Mouse (Mus musculus) ES-Bruce4 (cell line): ENCODE data around the gene Slc25a5. TPM values are rescaled to one million over a fixed set of nuclear protein-coding genes. Genes with fewer than 3 reads are reported as not detected.

Experiments
- H3K27ac ChIP-seq: 2 replicates; pipeline ENCODE4 v1.5.1; 2012; ENCODE audit warnings: low read length, inconsistent platforms; ENCODE audit not compliant: insufficient read depth
- H3K27me3 ChIP-seq: 2 replicates; pipeline ENCODE4 v1.6.1; 2012; ENCODE audit warnings: mild to moderate bottlenecking, low read length, inconsistent platforms; ENCODE audit not compliant: control insufficient read depth, poor library complexity, insufficient read depth, severe bottlenecking
- H3K36me3 ChIP-seq: 2 replicates; pipeline ENCODE4 v1.6.1; 2012; ENCODE audit warnings: inconsistent platforms, mild to moderate bottlenecking, low read length, moderate library complexity; ENCODE audit not compliant: control insufficient read depth, poor library complexity, insufficient read depth, severe bottlenecking
- H3K4me1 ChIP-seq: one replicate; pipeline ENCODE4 v1.8.1; 2011; ENCODE audit warnings: low read length; ENCODE audit not compliant: control insufficient read depth, insufficient read depth
- H3K4me3 ChIP-seq: 2 replicates; pipeline ENCODE4 v1.5.1; 2011; ENCODE audit warnings: low read depth, mild to moderate bottlenecking, low read length
- H3K9ac ChIP-seq: 2 replicates; pipeline ENCODE4 v1.6.1; 2012; ENCODE audit warnings: low read depth, mild to moderate bottlenecking, inconsistent platforms; ENCODE audit not compliant: poor library complexity, severe bottlenecking
- H3K9me3 ChIP-seq: replicated peaks from 2 replicates; pipeline ENCODE4 v1.6.1; 2012; ENCODE audit warnings: mild to moderate bottlenecking, low read length, inconsistent platforms; ENCODE audit not compliant: control insufficient read depth, poor library complexity, insufficient read depth, severe bottlenecking
- CTCF ChIP-seq: IDR thresholded peaks from one replicate; pipeline ENCODE4 v1.8.1; 2011; ENCODE audit warnings: low read depth, low read length
- EP300 ChIP-seq: IDR thresholded peaks from 2 replicates; pipeline ENCODE4 v1.6.1; 2011; ENCODE audit warnings: low read depth, low read length; ENCODE audit not compliant: insufficient read depth
- POLR2A ChIP-seq: IDR thresholded peaks from one replicate; pipeline ENCODE4 v1.8.1; 2011; ENCODE audit warnings: low read length; ENCODE audit not compliant: insufficient read depth
- polyA plus RNA-seq: library from polyadenylated mRNA; stranded (reverse); fragments of >200 nt; gene quantifications from 2 replicates; pipeline ENCODE4 v1.2.4, GENCODE M21; 2011; ENCODE audit warnings: low read depth; ENCODE audit not compliant: missing spikeins, insufficient read depth, insufficient read length

Slc25a5 gene
- polyA plus RNA-seq, 1 experiment = 680 TPM

DNA sequence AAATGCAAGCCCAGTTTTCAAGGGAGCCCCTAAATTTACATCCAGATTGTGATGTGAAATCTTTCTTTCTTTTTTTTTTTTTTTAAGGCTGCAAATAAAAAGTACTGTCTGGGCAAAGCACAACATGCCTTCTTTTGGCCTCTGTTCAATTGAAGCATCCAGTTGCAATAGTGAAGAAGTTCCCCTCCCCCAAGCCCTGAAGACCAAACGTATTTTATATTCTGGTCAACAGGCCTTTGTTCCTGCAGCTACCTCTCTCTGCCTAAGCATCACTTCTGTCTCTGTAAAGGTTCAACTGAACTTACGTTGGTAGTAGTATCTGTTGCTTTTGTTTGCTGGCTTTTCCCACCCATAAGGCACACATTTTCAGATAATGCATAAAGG, 31.5 kb upstream of the Slc25a5 start:
- no peak overlapping the region for H3K9ac ChIP-seq
- H3K27ac ChIP-seq = peak overlapping the region; percentile 91
- no peak overlapping the region for H3K4me3 ChIP-seq

DNA sequence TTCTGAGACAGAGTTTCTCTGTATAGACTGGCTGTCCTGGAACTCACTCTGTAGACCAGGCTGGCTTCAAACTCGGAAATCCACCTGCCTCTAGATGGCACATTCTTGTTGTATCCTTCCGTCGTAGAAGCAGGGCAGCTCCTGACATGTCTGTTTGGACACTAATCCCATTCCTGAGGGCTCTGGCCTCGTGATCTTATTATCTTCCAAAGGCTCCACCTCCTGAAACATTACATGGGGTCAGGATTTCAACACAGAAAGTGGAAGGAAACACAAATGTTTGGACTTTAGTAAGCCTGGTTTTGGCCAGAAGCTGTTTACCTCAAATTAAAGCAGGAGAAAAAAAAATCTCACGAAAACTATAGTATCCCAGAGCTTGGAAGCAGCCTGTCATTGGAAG, 28.1 kb upstream of the Slc25a5 start:
- H3K4me1 ChIP-seq = peaks cover 2% of the 10 kb centered on the region
- TF ChIP-seq CTCF (no peak), EP300 (no peak), POLR2A (no peak)
- H3K27ac ChIP-seq = peak overlapping the region; percentile 6; the same call in 1 of the 2 replicates
- no peaks in the 10 kb centered on the region for H3K36me3 ChIP-seq
- H3K27me3 ChIP-seq = no peaks in the 10 kb centered on the region
- no peak overlapping the region for H3K9ac ChIP-seq
- H3K9me3 ChIP-seq = no peaks in the 10 kb centered on the region
- H3K4me3 ChIP-seq = no peak overlapping the region

More for the DNA sequence above, 31.5 kb upstream of the Slc25a5 start:
- H3K27me3 ChIP-seq = no peaks in the 10 kb centered on the region
- peaks cover 2% of the 10 kb centered on the region for H3K4me1 ChIP-seq
- TF ChIP-seq EP300 (no peak), CTCF (no peak), POLR2A (no peak)
- H3K36me3 ChIP-seq = no peaks in the 10 kb centered on the region
- no peaks in the 10 kb centered on the region for H3K9me3 ChIP-seq

DNA sequence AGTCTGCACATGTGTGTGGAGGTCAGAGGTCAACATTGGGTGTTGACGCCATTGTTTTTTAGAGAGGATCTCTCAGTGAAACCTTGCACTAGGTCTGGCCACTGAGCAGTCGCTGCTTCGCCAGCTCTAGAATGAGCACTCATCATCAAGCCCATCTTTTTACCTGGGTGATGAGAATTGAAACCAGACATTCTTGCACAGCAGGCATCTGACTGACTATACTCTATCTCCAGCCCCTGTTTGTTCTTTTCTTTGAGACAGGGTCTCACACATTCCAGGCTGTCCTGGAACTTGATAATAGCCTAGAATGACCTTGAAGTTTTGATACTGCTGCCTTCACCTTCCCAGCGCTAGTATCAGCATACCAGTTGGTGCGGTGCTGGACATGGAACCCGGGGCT, 22.9 kb upstream of the Slc25a5 start:
- no peaks in the 10 kb centered on the region for H3K9me3 ChIP-seq
- no peak overlapping the region for H3K4me3 ChIP-seq
- TF ChIP-seq CTCF (no peak), POLR2A (no peak), EP300 (no peak)
- H3K27ac ChIP-seq = 0 out of 2 replicates have a peak overlapping the region, but pooled peaks have one; percentile 37
- no peaks in the 10 kb centered on the region for H3K4me1 ChIP-seq
- H3K9ac ChIP-seq = no peak overlapping the region
- no peaks in the 10 kb centered on the region; the same call in 1 of the 2 replicates for H3K27me3 ChIP-seq
- no peaks in the 10 kb centered on the region for H3K36me3 ChIP-seq

DNA sequence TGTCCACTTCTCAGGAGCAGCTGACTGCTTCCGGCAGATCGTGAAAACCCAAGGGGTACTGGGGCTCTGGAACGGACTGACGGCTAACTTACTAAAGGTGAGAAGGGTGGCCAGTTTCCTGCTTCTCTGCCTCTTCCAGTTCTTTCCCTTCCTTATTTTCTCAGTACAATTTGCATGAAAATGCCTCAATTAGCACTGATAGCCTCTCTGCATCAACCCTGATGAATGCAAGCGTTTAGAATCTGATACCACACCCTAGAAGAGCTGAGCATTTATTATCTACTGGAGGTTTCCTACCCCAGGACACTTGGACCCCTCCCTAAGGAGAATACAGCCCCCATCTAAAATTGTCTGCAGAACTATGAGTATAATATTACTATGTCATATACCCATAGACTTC, 19.9 kb upstream of the Slc25a5 start:
- H3K4me1 ChIP-seq = no peaks in the 10 kb centered on the region
- peak overlapping the region; percentile 16; the same call in 1 of the 2 replicates for H3K27ac ChIP-seq
- H3K4me3 ChIP-seq = no peak overlapping the region
- no peak for TF ChIP-seq CTCF
- TF ChIP-seq EP300 = no peak
- TF ChIP-seq POLR2A = no peak
- H3K27me3 ChIP-seq = no peaks in the 10 kb centered on the region; the same call in 1 of the 2 replicates
- H3K36me3 ChIP-seq = no peaks in the 10 kb centered on the region
- no peak overlapping the region for H3K9ac ChIP-seq
- no peaks in the 10 kb centered on the region for H3K9me3 ChIP-seq

DNA sequence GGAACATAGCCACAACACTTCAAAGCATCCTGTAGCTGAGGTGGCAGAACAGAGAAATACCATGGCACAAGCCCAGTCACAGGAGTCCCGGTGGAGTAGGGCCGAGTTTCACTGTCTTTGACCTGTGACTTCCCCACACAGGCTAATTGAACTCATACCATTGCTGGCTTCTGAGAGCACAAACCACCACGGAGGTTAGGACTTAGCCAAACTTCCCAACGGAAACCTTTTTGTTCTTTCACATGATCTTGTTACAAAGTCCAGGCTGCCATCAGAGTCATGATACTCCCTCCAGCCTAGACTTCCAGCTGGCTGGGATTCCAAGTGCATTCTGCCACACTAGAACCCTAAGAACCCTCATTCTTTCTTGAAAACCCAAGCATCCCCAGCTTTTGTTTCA, 17.8 kb upstream of the Slc25a5 start:
- Histone ChIP-seq H3K9ac (no peak overlapping the region), H3K27me3 (no peaks in the 10 kb centered on the region; the same call in 1 of the 2 replicates), H3K4me1 (no peaks in the 10 kb centered on the region), H3K36me3 (no peaks in the 10 kb centered on the region), H3K27ac (no peak overlapping the region), H3K9me3 (no peaks in the 10 kb centered on the region), H3K4me3 (no peak overlapping the region)
- no peak for TF ChIP-seq POLR2A
- no peak for TF ChIP-seq EP300
- no peak for TF ChIP-seq CTCF

DNA sequence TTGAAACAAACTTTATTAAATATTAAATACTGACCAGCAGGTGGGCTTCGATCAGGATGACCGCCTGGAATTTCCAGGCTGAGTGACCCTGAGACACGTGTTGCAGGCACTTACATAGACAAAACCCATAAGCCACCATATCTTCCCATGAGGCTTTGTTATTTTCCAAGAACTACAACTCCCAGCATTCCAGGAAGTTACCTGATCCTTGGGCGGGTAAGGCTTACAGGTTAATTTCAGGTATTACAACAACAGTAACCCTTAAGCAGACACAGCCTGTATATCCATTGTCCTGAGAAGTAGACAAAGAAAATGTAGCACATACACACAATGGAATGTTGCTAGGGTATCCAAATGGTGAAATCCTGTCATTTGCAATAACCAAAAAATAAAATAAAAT, 6.1 kb upstream of the Slc25a5 start:
- Histone ChIP-seq H3K36me3 (no peaks in the 10 kb centered on the region), H3K4me1 (peaks cover 3% of the 10 kb centered on the region), H3K9ac (no peak overlapping the region), H3K4me3 (no peak overlapping the region), H3K27ac (no peak overlapping the region), H3K27me3 (no peaks in the 10 kb centered on the region), H3K9me3 (no peaks in the 10 kb centered on the region)
- TF ChIP-seq EP300 = no peak
- no peak for TF ChIP-seq POLR2A
- no peak for TF ChIP-seq CTCF
